Mouse (Mus musculus): Measurements from ENCODE around the gene Med29.

Gene Med29

DNA sequence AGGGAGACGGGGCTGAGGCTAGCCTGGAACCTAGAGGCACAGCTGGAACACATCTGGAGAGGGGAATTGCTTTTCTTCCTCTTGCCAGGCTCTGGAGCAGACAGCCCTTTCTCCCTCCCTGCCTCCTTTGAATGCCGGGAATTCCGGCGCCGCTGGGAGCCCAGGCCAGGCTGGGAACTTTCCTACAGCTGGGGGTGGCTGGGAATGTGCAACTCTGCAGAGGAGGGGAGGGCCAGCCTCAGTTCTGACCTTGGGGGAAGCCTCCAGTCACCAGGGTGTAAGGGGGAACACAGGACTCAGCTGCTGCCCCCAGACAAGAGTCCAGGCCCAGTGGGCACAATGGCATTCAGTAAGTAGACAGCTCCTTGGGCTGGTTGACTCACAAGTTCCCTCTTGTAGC, 35.5 kb downstream of the Med29 start:
- DNase-seq (ENCODE audit: low read depth in 1 of 2, low spot score in 2 of 2), result no peak

- no peak for DNase-seq (ENCODE audit: low read depth in 1 of 2, low spot score in 2 of 2)
These were observed 37.3 kb downstream of the Med29 start for GRCm38 (mm10) chr7:28355221-28355620.

- DNase-seq (ENCODE audit: low read depth in 1 of 2, low spot score in 2 of 2), result no peak
These were observed 37.9 kb downstream of the Med29 start for GRCm38 (mm10) chr7:28354596-28354995.

GRCm38 (mm10) chr7:28354113-28354581, 38.4 kb downstream of the Med29 start:
- DNase-seq (ENCODE audit: low read depth in 1 of 2, low spot score in 2 of 2), result no peak

GRCm38 (mm10) chr7:28353267-28353666, 39.2 kb downstream of the Med29 start:
- no peak for DNase-seq (ENCODE audit: low read depth in 1 of 2, low spot score in 2 of 2)

DNA sequence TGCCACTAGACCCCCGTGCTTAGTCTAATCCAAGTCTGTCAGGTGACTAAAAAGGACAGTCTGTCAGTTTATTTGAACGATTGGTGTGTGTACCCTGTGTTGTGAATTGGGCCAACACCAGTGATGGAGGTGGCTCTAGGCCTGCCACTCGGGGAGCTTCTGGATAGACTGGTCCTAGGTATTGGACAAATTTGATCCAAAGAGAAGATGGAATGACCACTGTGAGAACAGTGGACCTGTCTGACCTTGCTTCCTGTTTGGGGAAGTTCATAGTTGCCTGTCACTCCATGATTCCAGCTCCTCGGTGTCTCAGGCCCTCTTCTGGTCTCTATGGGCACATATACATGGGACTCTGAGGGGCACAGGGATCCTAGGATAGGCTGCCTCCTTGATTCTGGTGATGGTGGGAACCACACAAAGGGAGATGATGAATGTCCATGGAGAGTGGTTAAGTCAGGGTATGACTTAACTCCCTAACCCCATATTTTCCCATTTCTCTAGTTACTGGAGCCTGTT, 40.8 kb downstream of the Med29 start:
- DNase-seq (ENCODE audit: low read depth in 1 of 2, low spot score in 2 of 2), result no peak

- DNase-seq (ENCODE audit: low read depth in 1 of 2, low spot score in 2 of 2), result peak; percentile 95 to 98
These were observed 42.2 kb downstream of the Med29 start, which contains the start of gene Rps16 for GRCm38 (mm10) chr7:28350155-28350883. Gene Rps16, plus strand, starts transcription at chr7:28350652.

- no peak for DNase-seq (ENCODE audit: low read depth in 1 of 2, low spot score in 2 of 2)
These were observed 43.9 kb downstream of the Med29 start for GRCm38 (mm10) chr7:28348601-28349000.

GRCm38 (mm10) chr7:28347746-28348145, 44.8 kb downstream of the Med29 start:
- no peak for DNase-seq (ENCODE audit: low read depth in 1 of 2, low spot score in 2 of 2)

GRCm38 (mm10) chr7:28344637-28345036, 47.9 kb downstream of the Med29 start:
- peak in 1 of 2 experiments; percentile 43 for DNase-seq (ENCODE audit: low read depth in 1 of 2, low spot score in 2 of 2)

- no peak for DNase-seq (ENCODE audit: low read depth in 1 of 2, low spot score in 2 of 2)
These were observed 51.1 kb downstream of the Med29 start for GRCm38 (mm10) chr7:28341381-28341780.

DNA sequence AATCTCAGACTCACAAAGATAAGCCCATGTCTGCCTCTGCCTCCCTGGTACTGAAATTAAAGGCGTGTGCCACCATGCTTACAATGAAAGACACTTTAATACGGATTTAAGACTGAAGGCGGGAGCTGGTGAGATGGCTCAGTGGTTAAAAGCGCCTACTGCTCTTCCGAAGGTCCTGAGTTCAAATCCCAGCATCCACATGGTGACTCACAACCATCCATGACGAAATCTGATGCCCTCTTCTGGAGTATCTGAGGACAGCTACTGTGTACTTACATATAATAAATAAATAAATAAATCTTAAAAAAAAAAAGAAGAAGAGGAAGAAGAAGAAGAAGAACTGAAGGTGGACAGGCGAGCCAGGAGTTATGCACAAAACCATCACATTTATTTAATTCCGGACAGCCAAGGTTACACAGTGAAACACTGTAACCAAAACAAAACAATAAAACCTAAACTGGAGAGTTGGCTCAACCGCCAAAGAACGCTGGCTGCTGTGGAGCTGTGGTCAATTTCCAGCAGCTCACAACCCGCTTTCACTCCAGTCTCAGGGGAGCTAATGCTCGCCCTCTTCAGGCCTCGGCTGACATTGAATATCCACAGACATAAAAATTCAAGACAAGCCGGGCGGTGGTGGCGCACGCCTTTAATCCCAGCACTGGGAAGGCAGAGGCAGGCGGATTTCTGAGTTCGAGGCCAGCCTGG, 53.1 kb downstream of the Med29 start:
- DNase-seq (ENCODE audit: low read depth in 1 of 2, low spot score in 2 of 2), result peak in 1 of 2 experiments; percentile 57

GRCm38 (mm10) chr7:28338108-28338998, 54.2 kb downstream of the Med29 start, which contains the start of gene Supt5:
Gene Supt5, minus strand, starts transcription at chr7:28338746.
- DNase-seq (ENCODE audit: low read depth in 1 of 2, low spot score in 2 of 2), result peak; percentile 90 to 91
